Mouse (Mus musculus): ENCODE results near the gene Extl1.

The Extl1 gene

GRCm38 (mm10) chr4:134311784-134312183, 71.9 kb downstream of the Extl1 start:
- DNase-seq (ENCODE audit: low spot score): no peak

- no peak for DNase-seq (ENCODE audit: low spot score)
Measured at GRCm38 (mm10) chr4:134310656-134311055, 73.0 kb downstream of the Extl1 start.

GRCm38 (mm10) chr4:134310106-134310505, 73.5 kb downstream of the Extl1 start:
- no peak for DNase-seq (ENCODE audit: low spot score)

GRCm38 (mm10) chr4:134307367-134308072, 76.1 kb downstream of the Extl1 start:
- no peak for DNase-seq (ENCODE audit: low spot score)

- DNase-seq (ENCODE audit: low spot score): no peak
Measured at GRCm38 (mm10) chr4:134306963-134307362, 76.7 kb downstream of the Extl1 start.

All from c-Kit-positive CD71-positive TER-119-positive erythroid progenitor cells, embryonic 14.5 days (primary cell).